Mouse (Mus musculus): ENCODE results near the gene Noto. TPM values are rescaled to one million over a fixed set of nuclear protein-coding genes. Genes with fewer than 3 reads are reported as not detected.

Gene Noto
- polyA plus RNA-seq, 1 experiment from 2014 or later: not detected

- Histone ChIP-seq H3K4me3 (replicated peaks) (peak overlapping the region; percentile 82), H3K9me3 (no peaks in the 10 kb centered on the region), H3K4me1 (replicated peaks) (peaks cover 28% of the 10 kb centered on the region), H3K36me3 (no peaks in the 10 kb centered on the region), H3K9ac (peak overlapping the region; percentile 77), H3K4me2 (replicated peaks) (peak overlapping the region; percentile 98), H3K27ac (peak overlapping the region; percentile 94), H3K27me3 (replicated peaks) (no peaks in the 10 kb centered on the region)
- WGBS: 0% methylated on average over 15 of the region's 15 CpGs
- ATAC-seq: peak; percentile 4; the same call in 1 of the 2 replicates
Measured at GRCm38 (mm10) chr6:85452411-85452665, 28.7 kb downstream of the Noto start.

GRCm38 (mm10) chr6:85452816-85453215, 29.1 kb downstream of the Noto start:
- H3K27ac ChIP-seq: no peak overlapping the region
- no peaks in the 10 kb centered on the region for H3K9me3 ChIP-seq
- ATAC-seq: no peak
- peak overlapping the region; percentile 82 for H3K4me3 ChIP-seq (replicated peaks)
- no peaks in the 10 kb centered on the region for H3K36me3 ChIP-seq
- H3K9ac ChIP-seq: peak overlapping the region; percentile 77
- H3K4me2 ChIP-seq (replicated peaks): peak overlapping the region; percentile 98
- no peaks in the 10 kb centered on the region for H3K27me3 ChIP-seq (replicated peaks)
- H3K4me1 ChIP-seq (replicated peaks): peaks cover 30% of the 10 kb centered on the region
- 6% methylated on average over 7 of the region's 7 CpGs for WGBS

- Histone ChIP-seq H3K9ac (no peak overlapping the region), H3K4me2 (replicated peaks) (no peak overlapping the region), H3K36me3 (peaks cover 49% of the 10 kb centered on the region), H3K4me1 (replicated peaks) (peaks cover 16% of the 10 kb centered on the region), H3K4me3 (replicated peaks) (no peak overlapping the region), H3K9me3 (no peaks in the 10 kb centered on the region), H3K27ac (no peak overlapping the region), H3K27me3 (replicated peaks) (no peaks in the 10 kb centered on the region)
- 90% methylated on average over 2 of the region's 2 CpGs for WGBS
- ATAC-seq: no peak
Measured at GRCm38 (mm10) chr6:85459621-85460020, 35.9 kb downstream of the Noto start.

- no peak overlapping the region for H3K9ac ChIP-seq
- peaks cover 73% of the 10 kb centered on the region for H3K36me3 ChIP-seq
- H3K4me3 ChIP-seq (replicated peaks): no peak overlapping the region
- H3K4me2 ChIP-seq (replicated peaks): no peak overlapping the region
- H3K27me3 ChIP-seq (replicated peaks): no peaks in the 10 kb centered on the region
- ATAC-seq: no peak
- H3K27ac ChIP-seq: no peak overlapping the region
- H3K9me3 ChIP-seq: no peaks in the 10 kb centered on the region
- H3K4me1 ChIP-seq (replicated peaks): no peaks in the 10 kb centered on the region
Measured at GRCm38 (mm10) chr6:85465381-85465780, 41.7 kb downstream of the Noto start.

GRCm38 (mm10) chr6:85469660-85470430, 46.2 kb downstream of the Noto start:
- peaks cover 31% of the 10 kb centered on the region for H3K36me3 ChIP-seq
- ATAC-seq: no peak
- H3K4me3 ChIP-seq (replicated peaks): no peak overlapping the region
- WGBS: 70% methylated on average over 5 of the region's 5 CpGs
- H3K9me3 ChIP-seq: no peaks in the 10 kb centered on the region
- H3K4me2 ChIP-seq (replicated peaks): no peak overlapping the region
- H3K27ac ChIP-seq: no peak overlapping the region
- H3K9ac ChIP-seq: no peak overlapping the region
- H3K27me3 ChIP-seq (replicated peaks): no peaks in the 10 kb centered on the region
- H3K4me1 ChIP-seq (replicated peaks): no peaks in the 10 kb centered on the region

- H3K27ac ChIP-seq: no peak overlapping the region
- no peak for ATAC-seq
- H3K4me3 ChIP-seq (replicated peaks): no peak overlapping the region
- peaks cover 18% of the 10 kb centered on the region for H3K36me3 ChIP-seq
- H3K9me3 ChIP-seq: no peaks in the 10 kb centered on the region
- no peaks in the 10 kb centered on the region; the same call in 1 of the 2 replicates for H3K27me3 ChIP-seq (replicated peaks)
- no peaks in the 10 kb centered on the region for H3K4me1 ChIP-seq (replicated peaks)
- WGBS: 61% methylated on average over 8 of the region's 8 CpGs
- H3K4me2 ChIP-seq (replicated peaks): no peak overlapping the region
- no peak overlapping the region for H3K9ac ChIP-seq
Measured at GRCm38 (mm10) chr6:85471962-85472361, 48.3 kb downstream of the Noto start.

- WGBS: 54% methylated on average over 5 of the region's 5 CpGs
Measured at GRCm38 (mm10) chr6:85472542-85472941, 48.9 kb downstream of the Noto start.

GRCm38 (mm10) chr6:85475581-85475980, 51.9 kb downstream of the Noto start:
- Histone ChIP-seq H3K9ac (no peak overlapping the region), H3K4me1 (replicated peaks) (no peaks in the 10 kb centered on the region), H3K36me3 (no peaks in the 10 kb centered on the region), H3K27me3 (replicated peaks) (no peaks in the 10 kb centered on the region; the same call in none of the 2 replicates), H3K9me3 (no peaks in the 10 kb centered on the region), H3K4me3 (replicated peaks) (no peak overlapping the region), H3K4me2 (replicated peaks) (no peak overlapping the region), H3K27ac (no peak overlapping the region)
- ATAC-seq: no peak
- 66% methylated on average over 3 of the region's 3 CpGs for WGBS

More at GRCm38 (mm10) chr6:85472542-85472941, 48.9 kb downstream of the Noto start:
- Histone ChIP-seq H3K4me2 (replicated peaks) (no peak overlapping the region), H3K9ac (no peak overlapping the region), H3K4me3 (replicated peaks) (no peak overlapping the region), H3K27ac (no peak overlapping the region), H3K36me3 (peaks cover 12% of the 10 kb centered on the region), H3K4me1 (replicated peaks) (no peaks in the 10 kb centered on the region), H3K9me3 (no peaks in the 10 kb centered on the region), H3K27me3 (replicated peaks) (no peaks in the 10 kb centered on the region; the same call in none of the 2 replicates)
- ATAC-seq: no peak

- H3K36me3 ChIP-seq: no peaks in the 10 kb centered on the region
- no peak overlapping the region for H3K9ac ChIP-seq
- no peaks in the 10 kb centered on the region for H3K4me1 ChIP-seq (replicated peaks)
- no peak overlapping the region for H3K4me3 ChIP-seq (replicated peaks)
- H3K4me2 ChIP-seq (replicated peaks): no peak overlapping the region
- H3K27me3 ChIP-seq (replicated peaks): peaks cover 5% of the 10 kb centered on the region
- no peak for ATAC-seq
- no peak overlapping the region for H3K27ac ChIP-seq
- H3K9me3 ChIP-seq: no peaks in the 10 kb centered on the region
- 37% methylated on average over 10 of the region's 10 CpGs for WGBS
Measured at GRCm38 (mm10) chr6:85477366-85477917, 53.8 kb downstream of the Noto start.

GRCm38 (mm10) chr6:85478416-85478815, 54.7 kb downstream of the Noto start:
- peaks cover 13% of the 10 kb centered on the region for H3K27me3 ChIP-seq (replicated peaks)
- H3K36me3 ChIP-seq: no peaks in the 10 kb centered on the region
- no peak overlapping the region for H3K27ac ChIP-seq
- no peaks in the 10 kb centered on the region for H3K9me3 ChIP-seq
- H3K4me3 ChIP-seq (replicated peaks): no peak overlapping the region
- WGBS: 36% methylated on average over 14 of the region's 14 CpGs
- no peaks in the 10 kb centered on the region for H3K4me1 ChIP-seq (replicated peaks)
- H3K9ac ChIP-seq: no peak overlapping the region
- H3K4me2 ChIP-seq (replicated peaks): no peak overlapping the region
- ATAC-seq: no peak

Other genes with a start within 250 kb of the Noto start
- gene Emx1, start 236.4 kb upstream of the Noto start, polyA plus RNA-seq (2015; fragmentation: Nextera tagmentation; extraction: Ambion mirVana): not detected in 2 replicates
- 6.7 and 7.7 TPM in 2 replicates for gene Sfxn5, start 90.5 kb upstream of the Noto start, polyA plus RNA-seq (2015; fragmentation: Nextera tagmentation; extraction: Ambion mirVana)
- gene Rab11fip5, start 49.3 kb upstream of the Noto start, polyA plus RNA-seq (2015; fragmentation: Nextera tagmentation; extraction: Ambion mirVana): 12.0 and 14.7 TPM in 2 replicates
- gene Smyd5, start 8.1 kb downstream of the Noto start, polyA plus RNA-seq (2015; fragmentation: Nextera tagmentation; extraction: Ambion mirVana): 49.8 and 52.8 TPM in 2 replicates
- gene Cct7, start 27.6 kb downstream of the Noto start, polyA plus RNA-seq (2015; fragmentation: Nextera tagmentation; extraction: Ambion mirVana): 461 and 482 TPM in 2 replicates
- 38.5 and 42.9 TPM in 2 replicates for gene Pradc1, start 28.1 kb downstream of the Noto start, polyA plus RNA-seq (2015; fragmentation: Nextera tagmentation; extraction: Ambion mirVana)
- gene Fbxo41, start 79.1 kb downstream of the Noto start, polyA plus RNA-seq (2015; fragmentation: Nextera tagmentation; extraction: Ambion mirVana): 0.08 and 0.21 TPM in 2 replicates
- gene Egr4, start 89.7 kb downstream of the Noto start, polyA plus RNA-seq (2015; fragmentation: Nextera tagmentation; extraction: Ambion mirVana): not detected in 2 replicates
- gene Alms1, start 163.6 kb downstream of the Noto start, polyA plus RNA-seq (2015; fragmentation: Nextera tagmentation; extraction: Ambion mirVana): 3.1 and 3.6 TPM in 2 replicates